Mouse (Mus musculus): Measurements from ENCODE around the gene Bnip3.
A peak's percentile ranks its signal among the peaks of the same experiment; 100 is the strongest.

Gene Bnip3

GRCm38 (mm10) chr7:138845544-138846391, 63.6 kb downstream of the Bnip3 start, which contains the start of the genes Ppp2r2d and Mapk1ip1:
Ppp2r2d (plus strand) TSS chr7:138846079.
Mapk1ip1 (minus strand) TSS chr7:138846273.
- peak; percentile 88 for DNase-seq (ENCODE audit: low read depth, low spot score)

DNA sequence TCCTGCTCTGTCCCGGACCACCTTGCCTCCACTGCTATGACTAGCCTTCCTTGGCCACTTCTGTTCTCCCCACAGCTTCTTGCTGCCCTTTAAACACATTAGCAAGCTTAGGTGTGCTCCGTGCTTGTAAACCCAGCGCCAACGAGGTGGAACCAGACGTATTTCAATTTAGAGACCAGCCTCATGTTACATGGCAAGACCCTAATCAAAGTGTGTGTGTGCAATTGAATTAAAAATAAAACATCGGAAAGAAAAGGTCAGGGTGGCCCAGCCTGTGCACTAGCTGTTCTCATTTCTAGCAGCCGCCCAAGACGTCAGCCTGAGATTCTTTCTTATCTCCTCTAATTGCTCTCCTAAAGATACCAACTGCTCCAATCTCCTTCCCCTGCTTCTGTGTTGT, 64.2 kb downstream of the Bnip3 start:
- DNase-seq (ENCODE audit: low read depth, low spot score) = no peak

GRCm38 (mm10) chr7:138843421-138843820, 65.9 kb downstream of the Bnip3 start:
- DNase-seq (ENCODE audit: low read depth, low spot score) = no peak

GRCm38 (mm10) chr7:138841436-138842151, 67.7 kb downstream of the Bnip3 start:
- no peak for DNase-seq (ENCODE audit: low read depth, low spot score)
